ENCODE assay signal across 13 mouse cellular contexts in genomic region chr2:145783247-145783646, GRCm38 (mm10).
DNase-seq lines count a peak whose midpoint lies in the region; ATAC-seq lines count a peak whose summit lies in the region.
"Had no signal": no experiment of that assay in that cellular context is flagged by ENCODE, and none has a peak within 500 bp of the region (broad histone marks: within the 10 kb centered on the region; RNA-seq: fewer than 3 reads in every experiment).

No protein-coding gene starts in this region.

- no peaks in the 10 kb centered on the region for H3K27me3 ChIP-seq in kidney, embryonic 14.5 days (ENCODE audit: control insufficient read depth, insufficient read depth, low read length)
- no peaks in the 10 kb centered on the region for H3K27me3 ChIP-seq in midbrain, embryonic 11.5 days (ENCODE audit: control insufficient read depth, insufficient read depth, low read length)
- H3K27me3 ChIP-seq: midbrain, embryonic 15.5 days had no signal

- peak overlapping the region; percentile 30; the same call in 1 of the 2 replicates for H3K27ac ChIP-seq in kidney, embryonic 14.5 days (ENCODE audit: low read depth, low read length)
- H3K27ac ChIP-seq in midbrain, embryonic 11.5 days (ENCODE audit: low read depth, low read length), result no peak overlapping the region
- H3K27ac ChIP-seq: limb, embryonic 10.5 days; midbrain, embryonic 15.5 days had no signal

- ATAC-seq in kidney, embryonic 14.5 days (ENCODE audit: low FRiP score, low TSS enrichment), result no peak
- ATAC-seq in midbrain, embryonic 11.5 days (ENCODE audit: low FRiP score), result no peak
- ATAC-seq: forebrain, embryonic 14.5 days; midbrain, embryonic 15.5 days had no signal

- intact Hi-C loops in left cerebral cortex, postnatal 4 days (cut with DNase I), result no loop called here
- intact Hi-C loops in left cerebral cortex, postnatal 14 days (cut with DNase I), result no loop called here

- H3K4me3 ChIP-seq in kidney, embryonic 14.5 days (ENCODE audit: low read length), result no peak overlapping the region
- H3K4me3 ChIP-seq in midbrain, embryonic 11.5 days (ENCODE audit: low read depth, low read length), result no peak overlapping the region
- H3K4me3 ChIP-seq: limb, embryonic 10.5 days; midbrain, embryonic 15.5 days had no signal

- 55% methylated on average over 6 of the region's 6 CpGs for WGBS in kidney, embryonic 14.5 days
- 85% methylated on average over 6 of the region's 6 CpGs for WGBS in midbrain, embryonic 11.5 days

- no peaks in the 10 kb centered on the region for H3K9me3 ChIP-seq in kidney, embryonic 14.5 days (ENCODE audit: control insufficient read depth, low read length)
- no peaks in the 10 kb centered on the region for H3K9me3 ChIP-seq in midbrain, embryonic 11.5 days (ENCODE audit: control insufficient read depth, low read length)
- H3K9me3 ChIP-seq: limb, embryonic 10.5 days; midbrain, embryonic 15.5 days had no signal

- H3K9ac ChIP-seq in kidney, embryonic 14.5 days (ENCODE audit: low read depth, low read length), result no peak overlapping the region
- H3K9ac ChIP-seq in midbrain, embryonic 11.5 days (ENCODE audit: low read length), result no peak overlapping the region
- H3K9ac ChIP-seq: midbrain, embryonic 15.5 days had no signal

- peak; percentile 27 for DNase-seq in adrenal gland, adult 2 months
- DNase-seq in adrenal gland, adult 8-10 months, result no peak
- peak; percentile 24 for DNase-seq in left cerebral cortex, postnatal 4 days
- no peak for DNase-seq in left cerebral cortex, postnatal 14 days (ENCODE audit: low spot score in 2 of 2)
- DNase-seq in lung, postnatal 10 days, result peak; percentile 60
- no peak for DNase-seq in natural killer cell, adult 2 months (ENCODE audit: low spot score in 2 of 2)
- no peak for DNase-seq in midbrain, embryonic 11.5 days (ENCODE audit: low spot score, missing footprints)
- DNase-seq: cerebellum, adult 8-10 months; right cerebral cortex, adult 18-20 months had no signal

- peaks cover 34% of the 10 kb centered on the region for H3K4me1 ChIP-seq in kidney, embryonic 14.5 days (ENCODE audit: control insufficient read depth, insufficient read depth, low read length)
- H3K4me1 ChIP-seq in midbrain, embryonic 11.5 days (ENCODE audit: control insufficient read depth, insufficient read depth, low read length), result peaks cover 13% of the 10 kb centered on the region

- H3K36me3 ChIP-seq in kidney, embryonic 14.5 days (ENCODE audit: control insufficient read depth, insufficient read depth, low read length), result no peaks in the 10 kb centered on the region; the same call in 1 of the 2 replicates
- no peaks in the 10 kb centered on the region for H3K36me3 ChIP-seq in midbrain, embryonic 11.5 days (ENCODE audit: control insufficient read depth, insufficient read depth, low read length)
- H3K36me3 ChIP-seq: limb, embryonic 10.5 days; midbrain, embryonic 15.5 days had no signal

- H3K4me2 ChIP-seq in kidney, embryonic 14.5 days (replicated peaks; ENCODE audit: low read depth, low read length), result no peak overlapping the region
- no peak overlapping the region for H3K4me2 ChIP-seq in midbrain, embryonic 11.5 days
- H3K4me2 ChIP-seq: midbrain, embryonic 15.5 days had no signal

Comparison
In these comparisons a context has a peak if more than half of its experiments do, and no peak if none do; other contexts are left out.
1. DNase-seq: peak in adrenal gland, adult 2 months (single experiment), left cerebral cortex, postnatal 4 days (single experiment) and lung, postnatal 10 days (single experiment); none in adrenal gland, adult 8-10 months (single experiment), left cerebral cortex, postnatal 14 days (0 of 2), natural killer cell, adult 2 months (0 of 2) and midbrain, embryonic 11.5 days (single experiment).